Mouse (Mus musculus) heart, postnatal 0 days (tissue): ENCODE results near the gene Milr1. TPM values are rescaled to one million over a fixed set of nuclear protein-coding genes. Genes with fewer than 3 reads are reported as not detected.
"Not testable (repeated sequence)": the region's sequence is repeated elsewhere in the genome, so short reads cannot be mapped to it uniquely, and the experiment has no call there.

Experiments used
- ATAC-seq: fragments of 200-750 bp; cut with Nextera tagmentation; 2 replicates; pipeline ENCODE4 v1.8.0; 2017; ENCODE audit warnings: low read depth, moderate number of reproducible peaks, moderate library complexity; ENCODE audit not compliant: insufficient read depth
- DNase-seq: peaks from one replicate; pipeline ENCODE4 v3.0.0-alpha.2; 2016; ENCODE audit warnings: low spot score
- H3K27ac ChIP-seq: fragments of 300-500 bp; sonication (generic); 2 replicates; pipeline ENCODE4 v1.5.1; 2014; ENCODE audit warnings: low read depth, mild to moderate bottlenecking
- H3K27me3 ChIP-seq: fragments of 300-500 bp; sonication (generic); 2 replicates; pipeline ENCODE4 v1.6.1; 2014; ENCODE audit warnings: low read length, mixed read lengths; ENCODE audit not compliant: control insufficient read depth, insufficient read depth
- H3K36me3 ChIP-seq: fragments of 300-500 bp; sonication (generic); replicated peaks from 2 replicates; pipeline ENCODE4 v1.6.1; 2014; ENCODE audit warnings: low read length, mixed read lengths; ENCODE audit not compliant: control insufficient read depth, insufficient read depth
- H3K4me1 ChIP-seq: fragments of 300-500 bp; sonication (generic); 2 replicates; pipeline ENCODE4 v1.6.1; 2014; ENCODE audit warnings: antibody characterized with exemption; ENCODE audit not compliant: control insufficient read depth, insufficient read depth
- H3K4me2 ChIP-seq: fragments of 300-500 bp; sonication (generic); 2 replicates; pipeline ENCODE4 v1.6.1; 2014; ENCODE audit warnings: low read depth, mild to moderate bottlenecking, low read length, moderate library complexity
- H3K4me3 ChIP-seq: fragments of 300-500 bp; sonication (generic); 2 replicates; pipeline ENCODE4 v1.5.1; 2014; ENCODE audit warnings: low read depth, low read length
- H3K9ac ChIP-seq: fragments of 300-500 bp; sonication (generic); replicated peaks from 2 replicates; pipeline ENCODE4 v1.6.1; 2014; ENCODE audit warnings: low read depth, low read length, mixed read lengths
- H3K9me3 ChIP-seq: fragments of 300-500 bp; sonication (generic); replicated peaks from 2 replicates; pipeline ENCODE4 v1.6.1; 2016; ENCODE audit warnings: low read length; ENCODE audit not compliant: control insufficient read depth
- CTCF ChIP-seq: IDR thresholded peaks from 2 replicates; pipeline ENCODE4 v1.5.1; 2016; ENCODE audit warnings: antibody characterized with exemption, control low read depth, low read depth
- EP300 ChIP-seq: IDR thresholded peaks from 2 replicates; pipeline ENCODE4 v1.6.1; 2016; ENCODE audit warnings: antibody characterized with exemption, low read depth
- WGBS: fragments of 180-500 bp; shearing (Covaris S2); extraction: QIAGEN DNeasy Blood & Tissue Kit; methylation state at CpG from one replicate; pipeline ENCODE4 v1.1.7; 2014; 5-methylcytosine and 5-hydroxymethylcytosine counted together
- polyA plus RNA-seq: library from polyadenylated mRNA; unstranded; fragments of >200 nt; fragmentation: Nextera tagmentation; extraction: Ambion mirVana; gene quantifications from 2 replicates; pipeline ENCODE4 v1.2.1, GENCODE M21; 2015
- total RNA-seq: library from RNA; depleted of rRNA; stranded (reverse); fragments of >200 nt; gene quantifications from 2 replicates; pipeline ENCODE4 v1.2.3, GENCODE M21; 2014; ENCODE audit warnings: low replicate concordance

Milr1 gene
- total and polyA plus RNA-seq, 2 experiments from 2014 or later, result 0.83 TPM; not detected in 1

- 87% methylated on average over 7 of the region's 7 CpGs for WGBS
- no peaks in the 10 kb centered on the region for H3K9me3 ChIP-seq
- DNase-seq (no peak), ATAC-seq (no peak)
- H3K36me3 ChIP-seq, result peaks cover 63% of the 10 kb centered on the region
- no peaks in the 10 kb centered on the region for H3K4me1 ChIP-seq
- no peak for TF ChIP-seq EP300
- TF ChIP-seq CTCF, result no peak
- no peak overlapping the region for H3K27ac ChIP-seq
- H3K4me3 ChIP-seq, result no peak overlapping the region
- H3K9ac ChIP-seq, result no peak overlapping the region
- H3K4me2 ChIP-seq, result peak overlapping the region; percentile 82; the same call in 1 of the 2 replicates
- no peaks in the 10 kb centered on the region for H3K27me3 ChIP-seq
These were observed 27.1 kb downstream of the Milr1 start for GRCm38 (mm10) chr11:106778132-106778531.

GRCm38 (mm10) chr11:106778589-106779387, 27.8 kb downstream of the Milr1 start:
- Histone ChIP-seq H3K36me3 (peaks cover 63% of the 10 kb centered on the region), H3K27me3 (no peaks in the 10 kb centered on the region), H3K4me3 (peak overlapping the region; percentile 74), H3K9ac (peak overlapping the region; percentile 81), H3K27ac (peak overlapping the region; percentile 94), H3K9me3 (no peaks in the 10 kb centered on the region), H3K4me2 (peak overlapping the region; percentile 82), H3K4me1 (no peaks in the 10 kb centered on the region)
- no peak for DNase-seq
- 2% methylated on average over 39 of the region's 39 CpGs for WGBS
- peak; percentile 76 for ATAC-seq
- TF ChIP-seq EP300 (no peak), CTCF (no peak)

- peaks cover 63% of the 10 kb centered on the region for H3K36me3 ChIP-seq
- H3K27ac ChIP-seq, result peak within 1 kb of the TSS; percentile 94
- peak within 1 kb of the TSS; percentile 74 for H3K4me3 ChIP-seq
- DNase-seq (peak; percentile 95), ATAC-seq (peak; percentile 98)
- TF ChIP-seq EP300, result peak; percentile 82; the same call in 1 of the 2 replicates
- TF ChIP-seq CTCF, result no peak
- 1% methylated on average over 30 of the region's 30 CpGs for WGBS
- H3K9ac ChIP-seq, result peak within 1 kb of the TSS; percentile 81
- no peaks in the 10 kb centered on the region for H3K9me3 ChIP-seq
- no peaks in the 10 kb centered on the region for H3K4me1 ChIP-seq
- H3K27me3 ChIP-seq, result no peaks in the 10 kb centered on the region
- H3K4me2 ChIP-seq, result peak within 1 kb of the TSS; percentile 82
These were observed 28.5 kb downstream of the Milr1 start, which contains the start of gene Polg2 for GRCm38 (mm10) chr11:106779388-106780088. Polg2 (minus strand) TSS chr11:106779537.

GRCm38 (mm10) chr11:106780089-106780425, 29.0 kb downstream of the Milr1 start:
- 73% methylated on average over 4 of the region's 4 CpGs for WGBS
- ATAC-seq, result no peak
- Histone ChIP-seq H3K4me3 (no peak overlapping the region), H3K4me1 (no peaks in the 10 kb centered on the region), H3K27ac (peak overlapping the region; percentile 94), H3K27me3 (no peaks in the 10 kb centered on the region), H3K9me3 (no peaks in the 10 kb centered on the region), H3K36me3 (peaks cover 63% of the 10 kb centered on the region), H3K9ac (no peak overlapping the region), H3K4me2 (peak overlapping the region; percentile 82)
- TF ChIP-seq CTCF (no peak), EP300 (no peak)
- DNase-seq, result no peak

GRCm38 (mm10) chr11:106780590-106781220, 29.7 kb downstream of the Milr1 start:
- DNase-seq, result no peak
- Histone ChIP-seq H3K36me3 (peaks cover 63% of the 10 kb centered on the region), H3K4me1 (peaks cover 4% of the 10 kb centered on the region), H3K4me2 (no peak overlapping the region), H3K27me3 (no peaks in the 10 kb centered on the region), H3K27ac (no peak overlapping the region), H3K4me3 (no peak overlapping the region), H3K9me3 (no peaks in the 10 kb centered on the region), H3K9ac (no peak overlapping the region)
- TF ChIP-seq CTCF, result no peak
- TF ChIP-seq EP300, result no peak
- no peak for ATAC-seq
- WGBS, result 74% methylated on average over 6 of the region's 6 CpGs

GRCm38 (mm10) chr11:106782271-106782670, 31.2 kb downstream of the Milr1 start:
- not testable (repeated sequence) for H3K4me2 ChIP-seq
- H3K36me3 ChIP-seq, result peaks cover 62% of the 10 kb centered on the region
- WGBS, result 75% methylated on average over 7 of the region's 7 CpGs

More at GRCm38 (mm10) chr11:106782271-106782670, 31.2 kb downstream of the Milr1 start:
- H3K27me3 ChIP-seq, DNase-seq, H3K27ac ChIP-seq, ATAC-seq, H3K9me3 ChIP-seq, H3K4me3 ChIP-seq, H3K9ac ChIP-seq: not testable (repeated sequence)
- H3K4me1 ChIP-seq, result peaks cover 12% of the 10 kb centered on the region
